Mouse (Mus musculus) kidney, embryonic 14.5 days (tissue): ENCODE results near the gene Cpt1c. TPM values are rescaled to one million over a fixed set of nuclear protein-coding genes. Genes with fewer than 3 reads are reported as not detected.

Experiments
- ATAC-seq: fragments of 200-750 bp; cut with Nextera tagmentation; 2 replicates; pipeline ENCODE4 v1.8.0; 2017; ENCODE audit warnings: moderate number of reproducible peaks, mild to moderate bottlenecking, moderate TSS enrichment, moderate library complexity; ENCODE audit not compliant: low FRiP score, low TSS enrichment
- H3K27ac ChIP-seq: fragments of 300-500 bp; sonication (generic); 2 replicates; pipeline ENCODE4 v1.5.1; 2014; ENCODE audit warnings: low read depth, mild to moderate bottlenecking, low read length, moderate library complexity, mixed read lengths
- H3K27me3 ChIP-seq: fragments of 300-500 bp; sonication (generic); 2 replicates; pipeline ENCODE4 v1.6.1; 2014; ENCODE audit warnings: mild to moderate bottlenecking, low read length; ENCODE audit not compliant: control insufficient read depth, insufficient read depth
- H3K36me3 ChIP-seq: fragments of 300-500 bp; sonication (generic); 2 replicates; pipeline ENCODE4 v1.6.1; 2014; ENCODE audit warnings: low read length, mixed read lengths; ENCODE audit not compliant: control insufficient read depth, insufficient read depth
- H3K4me1 ChIP-seq: fragments of 300-500 bp; sonication (generic); 2 replicates; pipeline ENCODE4 v1.6.1; 2014; ENCODE audit warnings: low read length, mixed read lengths; ENCODE audit not compliant: control insufficient read depth, insufficient read depth
- H3K4me2 ChIP-seq: fragments of 300-500 bp; sonication (generic); replicated peaks from 2 replicates; pipeline ENCODE4 v1.6.1; 2014; ENCODE audit warnings: low read depth, mild to moderate bottlenecking, low read length
- H3K4me3 ChIP-seq: fragments of 300-500 bp; sonication (generic); 2 replicates; pipeline ENCODE4 v1.5.1; 2014; ENCODE audit warnings: mild to moderate bottlenecking, low read length
- H3K9ac ChIP-seq: fragments of 300-500 bp; sonication (generic); 2 replicates; pipeline ENCODE4 v1.6.1; 2014; ENCODE audit warnings: low read depth, mild to moderate bottlenecking, low read length, moderate library complexity
- H3K9me3 ChIP-seq: fragments of 300-500 bp; sonication (generic); 2 replicates; pipeline ENCODE4 v1.6.1; 2016; ENCODE audit warnings: low read length; ENCODE audit not compliant: control insufficient read depth
- WGBS: fragments of 180-500 bp; shearing (Covaris S2); extraction: QIAGEN DNeasy Blood & Tissue Kit; methylation state at CpG from one replicate; pipeline ENCODE4 v1.1.7; 2014; 5-methylcytosine and 5-hydroxymethylcytosine counted together
- microRNA-seq: library from miRNA; unstranded; fragments of <30 nt; microRNA quantifications from one replicate; pipeline ENCODE4, GENCODE M21; 2016
- polyA plus RNA-seq: library from polyadenylated mRNA; unstranded; fragments of >200 nt; fragmentation: Nextera tagmentation; extraction: Ambion mirVana; gene quantifications from 2 replicates; pipeline ENCODE4 v1.2.1, GENCODE M21; 2014

Cpt1c gene
- polyA plus RNA-seq, 1 experiment from 2014 or later = 19.2 TPM

DNA sequence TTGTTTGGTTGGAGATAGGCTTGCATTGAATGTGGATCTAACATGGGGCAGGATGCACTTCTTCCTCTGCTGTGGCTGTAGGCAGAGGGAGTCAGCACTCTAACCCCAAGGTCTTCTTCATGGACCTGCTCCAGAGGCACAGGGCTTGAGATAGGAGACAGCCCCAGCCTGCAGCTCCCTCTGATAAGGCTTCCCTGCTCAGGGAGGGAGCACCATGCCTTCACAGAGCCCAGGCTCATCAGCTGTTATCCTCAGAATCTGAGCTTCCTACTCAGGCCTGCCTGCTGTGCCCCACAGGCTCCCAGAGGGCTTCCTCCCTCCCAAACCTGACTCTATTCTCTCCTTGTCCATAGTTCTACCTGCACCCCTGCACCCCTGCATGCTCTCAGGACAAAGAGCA lies 52.1 kb downstream of the Cpt1c start:
- no peak overlapping the region for H3K4me2 ChIP-seq
- no peak overlapping the region for H3K27ac ChIP-seq
- no peak overlapping the region for H3K9ac ChIP-seq
- no peaks in the 10 kb centered on the region; the same call in 1 of the 2 replicates for H3K4me1 ChIP-seq
- no peak for ATAC-seq
- peaks cover 32% of the 10 kb centered on the region for H3K36me3 ChIP-seq
- H3K27me3 ChIP-seq = no peaks in the 10 kb centered on the region
- H3K9me3 ChIP-seq = no peaks in the 10 kb centered on the region
- no peak overlapping the region for H3K4me3 ChIP-seq

- no peak for ATAC-seq
- peaks cover 42% of the 10 kb centered on the region for H3K36me3 ChIP-seq
These were observed 55.5 kb downstream of the Cpt1c start for GRCm38 (mm10) chr7:44919127-44919526.

DNA sequence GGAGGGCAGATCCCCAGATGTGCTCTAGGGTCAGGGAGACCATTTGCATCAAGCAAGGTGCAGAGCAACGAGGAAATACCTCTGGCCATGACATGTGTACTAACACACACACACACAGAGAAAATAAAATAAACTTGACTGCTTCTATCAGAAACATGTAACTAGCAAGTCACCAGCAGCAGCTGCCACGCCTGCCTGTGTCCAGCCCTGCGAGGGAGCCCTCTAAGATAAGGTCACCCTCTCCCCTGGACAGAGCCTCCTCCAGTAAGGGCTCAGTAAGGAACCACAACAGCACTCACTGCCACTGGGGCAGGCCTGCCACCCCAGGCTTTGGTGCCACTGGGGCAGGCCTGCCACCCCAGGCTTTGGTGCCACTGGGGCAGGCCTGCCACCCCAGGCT lies 56.4 kb downstream of the Cpt1c start:
- H3K36me3 ChIP-seq = peaks cover 45% of the 10 kb centered on the region

More at GRCm38 (mm10) chr7:44919127-44919526, 55.5 kb downstream of the Cpt1c start:
- Histone ChIP-seq H3K27ac (no peak overlapping the region), H3K9me3 (no peaks in the 10 kb centered on the region), H3K27me3 (no peaks in the 10 kb centered on the region), H3K9ac (no peak overlapping the region), H3K4me1 (no peaks in the 10 kb centered on the region; the same call in 1 of the 2 replicates), H3K4me2 (no peak overlapping the region), H3K4me3 (no peak overlapping the region)
- 92% methylated on average over 5 of the region's 5 CpGs for WGBS

DNA sequence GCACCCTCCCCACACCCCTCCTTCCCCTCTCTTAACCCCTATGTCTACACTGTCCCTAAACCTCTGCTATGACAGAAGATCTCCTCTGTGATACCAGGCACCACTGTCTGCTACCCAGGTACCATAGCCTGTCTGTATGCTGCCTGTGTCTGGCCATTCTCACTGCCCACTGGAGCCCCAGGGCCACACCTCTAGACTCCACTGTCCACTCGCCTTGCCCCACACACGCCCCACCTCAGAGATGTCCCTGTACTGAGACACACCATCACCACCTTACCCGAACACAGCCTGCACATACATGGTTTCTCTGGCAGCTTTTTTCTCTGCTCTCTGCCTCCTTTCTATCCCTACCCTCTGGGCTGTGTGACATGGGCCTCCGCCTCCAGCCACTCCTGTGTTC lies 57.8 kb downstream of the Cpt1c start:
- Histone ChIP-seq H3K36me3 (peaks cover 47% of the 10 kb centered on the region), H3K9ac (no peak overlapping the region), H3K4me3 (no peak overlapping the region), H3K4me1 (no peaks in the 10 kb centered on the region; the same call in 1 of the 2 replicates), H3K27ac (no peak overlapping the region), H3K27me3 (no peaks in the 10 kb centered on the region), H3K9me3 (no peaks in the 10 kb centered on the region), H3K4me2 (no peak overlapping the region)
- 0 out of 2 replicates have a peak, but pooled peaks have one; percentile 32 for ATAC-seq
- 80% methylated on average over 4 of the region's 4 CpGs for WGBS

More for the DNA sequence above, 56.4 kb downstream of the Cpt1c start:
- H3K9me3 ChIP-seq = no peaks in the 10 kb centered on the region
- no peaks in the 10 kb centered on the region for H3K27me3 ChIP-seq
- no peak overlapping the region for H3K4me2 ChIP-seq
- no peak for ATAC-seq
- no peak overlapping the region for H3K27ac ChIP-seq
- no peak overlapping the region for H3K4me3 ChIP-seq
- no peaks in the 10 kb centered on the region; the same call in 1 of the 2 replicates for H3K4me1 ChIP-seq
- 75% methylated on average over 3 of the region's 3 CpGs for WGBS
- H3K9ac ChIP-seq = no peak overlapping the region

- no peak overlapping the region for H3K4me2 ChIP-seq
- no peak for ATAC-seq
- no peaks in the 10 kb centered on the region for H3K27me3 ChIP-seq
- H3K9me3 ChIP-seq = no peaks in the 10 kb centered on the region
- WGBS = 87% methylated on average over 6 of the region's 6 CpGs
- no peaks in the 10 kb centered on the region; the same call in 1 of the 2 replicates for H3K4me1 ChIP-seq
- H3K36me3 ChIP-seq = peaks cover 47% of the 10 kb centered on the region
- H3K4me3 ChIP-seq = no peak overlapping the region
- H3K9ac ChIP-seq = no peak overlapping the region
- H3K27ac ChIP-seq = no peak overlapping the region
These were observed 58.5 kb downstream of the Cpt1c start for GRCm38 (mm10) chr7:44916191-44916590.

DNA sequence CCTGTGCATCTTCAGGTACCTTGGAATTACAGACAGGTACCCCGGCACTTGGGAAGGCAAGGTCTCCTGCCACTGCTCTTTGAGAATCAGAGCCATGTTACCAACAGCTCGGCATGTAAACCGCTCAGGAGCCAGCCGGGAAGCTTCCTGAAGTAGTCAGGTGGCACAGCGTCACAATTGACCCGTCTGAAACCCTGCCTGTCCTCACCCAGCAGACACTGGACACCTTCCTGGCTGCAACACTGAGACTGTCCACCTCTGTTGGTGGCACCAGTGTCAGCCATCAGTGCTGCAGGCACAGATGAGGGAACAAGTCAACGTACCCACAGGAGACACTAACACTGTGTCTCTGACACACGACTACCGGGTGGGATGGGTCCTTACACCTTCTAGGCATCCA lies 59.3 kb downstream of the Cpt1c start:
- peaks cover 56% of the 10 kb centered on the region for H3K36me3 ChIP-seq
- H3K27ac ChIP-seq = no peak overlapping the region
- no peak for ATAC-seq
- H3K9ac ChIP-seq = 0 out of 2 replicates have a peak overlapping the region, but pooled peaks have one; percentile 12
- H3K4me3 ChIP-seq = no peak overlapping the region
- no peaks in the 10 kb centered on the region; the same call in 1 of the 2 replicates for H3K4me1 ChIP-seq
- no peak overlapping the region for H3K4me2 ChIP-seq
- H3K9me3 ChIP-seq = no peaks in the 10 kb centered on the region
- H3K27me3 ChIP-seq = no peaks in the 10 kb centered on the region
- 94% methylated on average over 9 of the region's 9 CpGs for WGBS

DNA sequence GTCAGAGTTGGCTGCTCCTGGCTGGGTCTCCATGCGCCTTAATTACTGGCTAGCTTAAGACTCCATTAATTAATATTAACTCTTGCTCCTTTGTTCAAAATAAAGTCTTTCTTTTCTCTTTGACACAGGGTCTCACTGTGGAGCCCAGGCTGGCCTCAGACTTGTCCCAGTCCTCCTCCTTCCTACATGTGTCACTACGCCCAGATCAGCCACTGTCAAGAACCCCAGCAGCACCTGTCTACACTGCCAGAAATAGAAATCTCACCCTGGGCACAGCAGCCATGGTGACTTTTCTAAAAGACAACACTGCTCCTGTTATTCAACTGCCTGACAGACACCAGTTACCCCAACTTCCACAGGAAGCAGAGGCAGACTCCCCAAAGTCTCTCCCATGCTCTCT lies 60.3 kb downstream of the Cpt1c start:
- Histone ChIP-seq H3K4me2 (no peak overlapping the region), H3K27ac (no peak overlapping the region), H3K4me3 (no peak overlapping the region), H3K4me1 (no peaks in the 10 kb centered on the region; the same call in 1 of the 2 replicates), H3K27me3 (no peaks in the 10 kb centered on the region), H3K9me3 (no peaks in the 10 kb centered on the region), H3K36me3 (peaks cover 57% of the 10 kb centered on the region), H3K9ac (no peak overlapping the region)
- ATAC-seq = no peak
- WGBS = 91% methylated on average over 2 of the region's 2 CpGs

Small RNAs within 50 kb of the gene (microRNA-seq; reads per million reads assigned to microRNA genes)
- not detected for gene Mir7054

Other genes starting within 250 kb of the Cpt1c start
- gene Vrk3, start 226.4 kb downstream of the Cpt1c start, polyA plus RNA-seq = 35.2 and 43.4 TPM in 2 replicates
- gene Zfp473, start 223.8 kb downstream of the Cpt1c start, polyA plus RNA-seq = 2.5 and 3.1 TPM in 2 replicates
- 59.5 and 61.9 TPM in 2 replicates for gene Nup62, start 158.8 kb downstream of the Cpt1c start, polyA plus RNA-seq
- 1.7 and 2.0 TPM in 2 replicates for gene Il4i1, start 158.5 kb downstream of the Cpt1c start, polyA plus RNA-seq
- gene Atf5, start 158.2 kb downstream of the Cpt1c start, polyA plus RNA-seq = 2.5 and 6.3 TPM in 2 replicates
- gene Akt1s1, start 125.9 kb downstream of the Cpt1c start, polyA plus RNA-seq = 51.4 and 86.5 TPM in 2 replicates
- gene Tbc1d17, start 125.8 kb downstream of the Cpt1c start, polyA plus RNA-seq = 57.0 and 65.3 TPM in 2 replicates
- 27.0 and 30.4 TPM in 2 replicates for gene Pnkp, start 117.7 kb downstream of the Cpt1c start, polyA plus RNA-seq
- gene Ptov1, start 105.1 kb downstream of the Cpt1c start, polyA plus RNA-seq = 441 and 501 TPM in 2 replicates
- 80.0 and 86.3 TPM in 2 replicates for gene Med25, start 82.1 kb downstream of the Cpt1c start, polyA plus RNA-seq
- gene Fuz, start 78.8 kb downstream of the Cpt1c start, polyA plus RNA-seq = 21.9 and 22.3 TPM in 2 replicates
- 80.5 and 88.5 TPM in 2 replicates for gene Ap2a1, start 45.4 kb downstream of the Cpt1c start, polyA plus RNA-seq
- 0.37 TPM in 1 of 2 replicates, not detected in the other for gene Tsks, start 31.6 kb downstream of the Cpt1c start, polyA plus RNA-seq
- gene Prmt1, start 11.7 kb upstream of the Cpt1c start, polyA plus RNA-seq = 258 and 308 TPM in 2 replicates
- 66.2 and 81.6 TPM in 2 replicates for gene Irf3, start 22.8 kb upstream of the Cpt1c start, polyA plus RNA-seq
- gene Bcl2l12, start 23.9 kb upstream of the Cpt1c start, polyA plus RNA-seq = 54.9 and 71.1 TPM in 2 replicates
- gene Scaf1, start 41.5 kb upstream of the Cpt1c start, polyA plus RNA-seq = 46.5 and 54.0 TPM in 2 replicates
- gene Rras, start 43.1 kb upstream of the Cpt1c start, polyA plus RNA-seq = 31.8 and 35.2 TPM in 2 replicates
- 16.3 and 18.9 TPM in 2 replicates for gene Prr12, start 78.0 kb upstream of the Cpt1c start, polyA plus RNA-seq
- gene Nosip, start 87.6 kb upstream of the Cpt1c start, polyA plus RNA-seq = 65.3 and 75.0 TPM in 2 replicates
- gene Prrg2, start 87.8 kb upstream of the Cpt1c start, polyA plus RNA-seq = 27.0 and 27.3 TPM in 2 replicates
- gene Rcn3, start 117.4 kb upstream of the Cpt1c start, polyA plus RNA-seq = 301 and 308 TPM in 2 replicates
- gene Fcgrt, start 129.0 kb upstream of the Cpt1c start, polyA plus RNA-seq = 48.9 and 67.4 TPM in 2 replicates
- gene Rps11, start 149.6 kb upstream of the Cpt1c start, polyA plus RNA-seq = 1,882 and 1,923 TPM in 2 replicates
- gene Rpl13a, start 153.9 kb upstream of the Cpt1c start, polyA plus RNA-seq = 1,416 and 1,603 TPM in 2 replicates
- gene Gm45713, start 161.4 kb upstream of the Cpt1c start, polyA plus RNA-seq = 0.19 and 0.47 TPM in 2 replicates
- 1.0 and 1.3 TPM in 2 replicates for gene Flt3l, start 161.6 kb upstream of the Cpt1c start, polyA plus RNA-seq
- 101 and 110 TPM in 2 replicates for gene Pih1d1, start 179.5 kb upstream of the Cpt1c start, polyA plus RNA-seq
- gene Aldh16a1, start 179.7 kb upstream of the Cpt1c start, polyA plus RNA-seq = 46.6 and 58.0 TPM in 2 replicates
- gene Slc17a7, start 189.1 kb upstream of the Cpt1c start, polyA plus RNA-seq = 0.10 and 0.28 TPM in 2 replicates
- not detected in 2 replicates for gene Gfy, start 204.7 kb upstream of the Cpt1c start, polyA plus RNA-seq
- gene Pth2, start 206.1 kb upstream of the Cpt1c start, polyA plus RNA-seq = not detected in 2 replicates
- gene Ccdc155, start 230.0 kb upstream of the Cpt1c start, polyA plus RNA-seq = 0.93 and 1.1 TPM in 2 replicates
- 0.44 and 1.1 TPM in 2 replicates for gene Dkkl1, start 237.3 kb upstream of the Cpt1c start, polyA plus RNA-seq
- gene Tead2, start 240.9 kb upstream of the Cpt1c start, polyA plus RNA-seq = 206 and 234 TPM in 2 replicates